ENCODE assay signal across 10 mouse cellular contexts in the genomic region with DNA sequence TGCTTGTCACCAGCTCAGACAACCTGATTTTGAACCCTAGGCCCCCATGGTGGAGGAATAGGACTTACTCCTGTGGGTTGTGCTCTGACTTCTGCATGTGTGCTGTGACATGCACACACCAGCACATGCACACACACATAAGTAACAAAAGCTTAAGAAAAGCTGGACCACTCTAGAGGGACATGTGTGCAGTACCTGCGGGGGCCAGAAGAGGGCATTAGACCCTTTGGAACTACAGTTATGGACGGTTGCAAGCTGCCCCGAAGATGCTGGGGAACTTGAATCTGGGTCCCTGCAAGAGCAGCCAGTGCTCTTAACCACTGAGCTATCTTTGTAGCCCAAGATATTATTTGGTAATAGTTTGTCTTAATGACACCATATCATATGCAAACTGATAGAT. TPM values are rescaled to one million over a fixed set of nuclear protein-coding genes. Genes with fewer than 3 reads are reported as not detected.
DNase-seq lines count a peak whose midpoint lies in the region; ATAC-seq lines count a peak whose summit lies in the region.
"Had no signal": no experiment of that assay in that cellular context is flagged by ENCODE, and none has a peak within 500 bp of the region (broad histone marks: within the 10 kb centered on the region; RNA-seq: fewer than 3 reads in every experiment).

No protein-coding gene starts in this region.

- H3K27me3 ChIP-seq in liver, embryonic 12.5 days (replicated peaks) = peaks cover 48% of the 10 kb centered on the region

- no peak overlapping the region for H3K4me2 ChIP-seq in liver, embryonic 12.5 days

- no peaks in the 10 kb centered on the region for H3K9me3 ChIP-seq in liver, embryonic 12.5 days (replicated peaks)

- 0 out of 2 replicates have a peak, but pooled peaks have one; percentile 37 for ATAC-seq in liver, embryonic 12.5 days

- no peak overlapping the region for H3K27ac ChIP-seq in liver, embryonic 12.5 days

- no peaks in the 10 kb centered on the region for H3K36me3 ChIP-seq in liver, embryonic 12.5 days

- no peak overlapping the region for H3K9ac ChIP-seq in liver, embryonic 12.5 days

- no peak overlapping the region for H3K4me3 ChIP-seq in liver, embryonic 12.5 days
- H3K4me3 ChIP-seq: myocyte had no signal

- peaks cover 23% of the 10 kb centered on the region for H3K4me1 ChIP-seq in liver, embryonic 12.5 days

- 18% methylated on average over 3 of the region's 3 CpGs for WGBS in liver, embryonic 12.5 days (ENCODE audit: insufficient replicate concordance)

- peak; percentile 23 for DNase-seq in adrenal gland, postnatal 25 days
- no peak for DNase-seq in adrenal gland, adult 8-10 months
- peak; percentile 33 for DNase-seq in spleen, adult 12 weeks (ENCODE audit: low spot score)
- DNase-seq in spleen, postnatal 36 days (ENCODE audit: low spot score in 2 of 2) = no peak
- peak; percentile 63 for DNase-seq in thymus, postnatal 0 days (ENCODE audit: low spot score)
- no peak for DNase-seq in frontal cortex, postnatal 14 days (ENCODE audit: low spot score in 2 of 2)
- DNase-seq in right cerebral cortex, adult 2 months (ENCODE audit: low spot score in 2 of 2) = no peak

RNA-seq across cellular contexts. Expression of a gene that starts 46.2 kb away (rescaled TPM):
- total RNA-seq in adrenal gland, postnatal 25 days (2021) = not detected in 2 replicates
- not detected for total RNA-seq in adrenal gland, adult 8-10 months (2022)
- polyA plus RNA-seq in liver, embryonic 12.5 days (2016; fragmentation: Nextera tagmentation; extraction: Ambion mirVana) = not detected in 2 replicates
- polyA plus RNA-seq in thymus, postnatal 0 days (2015; fragmentation: Nextera tagmentation; extraction: Ambion mirVana) = 0.13 and 0.25 TPM in 2 replicates
- total RNA-seq: heart, postnatal 10 days had no signal
- polyA plus RNA-seq: myocyte had no signal

Comparison
In these comparisons a context has a peak if more than half of its experiments do, and no peak if none do; other contexts are left out.
1. DNase-seq: peak in adrenal gland, postnatal 25 days (single experiment), spleen, adult 12 weeks (single experiment) and thymus, postnatal 0 days (single experiment); none in adrenal gland, adult 8-10 months (single experiment), spleen, postnatal 36 days (0 of 2), frontal cortex, postnatal 14 days (0 of 2) and right cerebral cortex, adult 2 months (0 of 2).